Mouse (Mus musculus): ENCODE data around the gene Phactr1. TPM values are rescaled to one million over a fixed set of nuclear protein-coding genes. Genes with fewer than 3 reads are reported as not detected.

The Phactr1 gene
- polyA plus RNA-seq, 1 experiment from 2014 or later, result 15.1 TPM

- H3K4me1 ChIP-seq (replicated peaks), result peaks cover 10% of the 10 kb centered on the region
- peaks cover 1% of the 10 kb centered on the region; the same call in 1 of the 2 replicates for H3K27me3 ChIP-seq (ENCODE audit: insufficient read depth, poor library complexity, severe bottlenecking)
- no peak overlapping the region for H3K4me3 ChIP-seq
- H3K9me3 ChIP-seq, result no peaks in the 10 kb centered on the region
- 90% methylated on average over 3 of the region's 3 CpGs for WGBS
- no peaks in the 10 kb centered on the region for H3K36me3 ChIP-seq
- H3K27ac ChIP-seq, result no peak overlapping the region
- no peak for DNase-seq (ENCODE audit: low spot score)
These were observed 496.3 kb downstream of the Phactr1 start for GRCm38 (mm10) chr13:43176676-43177075.

GRCm38 (mm10) chr13:43177317-43177716 lies 496.9 kb downstream of the Phactr1 start:
- DNase-seq (ENCODE audit: low spot score), result no peak
- H3K27ac ChIP-seq, result no peak overlapping the region
- no peak overlapping the region for H3K4me3 ChIP-seq
- H3K4me1 ChIP-seq (replicated peaks), result peaks cover 3% of the 10 kb centered on the region; the same call in 1 of the 2 replicates
- WGBS, result 90% methylated on average over 7 of the region's 7 CpGs
- H3K27me3 ChIP-seq (ENCODE audit: insufficient read depth, poor library complexity, severe bottlenecking), result peaks cover 3% of the 10 kb centered on the region; the same call in 1 of the 2 replicates
- H3K9me3 ChIP-seq, result no peaks in the 10 kb centered on the region
- H3K36me3 ChIP-seq, result no peaks in the 10 kb centered on the region

- no peak for DNase-seq (ENCODE audit: low spot score)
- 46% methylated on average over 7 of the region's 7 CpGs for WGBS
- H3K27ac ChIP-seq, result no peak overlapping the region
These were observed 500.7 kb downstream of the Phactr1 start for GRCm38 (mm10) chr13:43181104-43181503.

GRCm38 (mm10) chr13:43182465-43183201 lies 502.2 kb downstream of the Phactr1 start:
- no peaks in the 10 kb centered on the region for H3K36me3 ChIP-seq
- H3K4me1 ChIP-seq (replicated peaks), result peaks cover 22% of the 10 kb centered on the region
- no peaks in the 10 kb centered on the region for H3K9me3 ChIP-seq
- DNase-seq (ENCODE audit: low spot score), result peak; percentile 80
- peaks cover 3% of the 10 kb centered on the region; the same call in 1 of the 2 replicates for H3K27me3 ChIP-seq (ENCODE audit: insufficient read depth, poor library complexity, severe bottlenecking)
- H3K27ac ChIP-seq, result peak overlapping the region; percentile 45; the same call in 1 of the 2 replicates
- H3K4me3 ChIP-seq, result peak overlapping the region; percentile 39
- 31% methylated on average over 14 of the region's 14 CpGs for WGBS

More at GRCm38 (mm10) chr13:43181104-43181503, 500.7 kb downstream of the Phactr1 start:
- no peaks in the 10 kb centered on the region for H3K36me3 ChIP-seq
- H3K9me3 ChIP-seq, result no peaks in the 10 kb centered on the region
- H3K27me3 ChIP-seq (ENCODE audit: insufficient read depth, poor library complexity, severe bottlenecking), result peaks cover 3% of the 10 kb centered on the region; the same call in 1 of the 2 replicates
- no peak overlapping the region for H3K4me3 ChIP-seq
- peaks cover 22% of the 10 kb centered on the region for H3K4me1 ChIP-seq (replicated peaks)

GRCm38 (mm10) chr13:43183248-43184055 lies 503.0 kb downstream of the Phactr1 start:
- H3K4me3 ChIP-seq, result peak overlapping the region; percentile 39
- H3K36me3 ChIP-seq, result no peaks in the 10 kb centered on the region
- peaks cover 3% of the 10 kb centered on the region; the same call in 1 of the 2 replicates for H3K27me3 ChIP-seq (ENCODE audit: insufficient read depth, poor library complexity, severe bottlenecking)
- no peak for DNase-seq (ENCODE audit: low spot score)
- WGBS, result 70% methylated on average over 8 of the region's 8 CpGs
- peaks cover 22% of the 10 kb centered on the region for H3K4me1 ChIP-seq (replicated peaks)
- H3K27ac ChIP-seq, result peak overlapping the region; percentile 45; the same call in 1 of the 2 replicates
- H3K9me3 ChIP-seq, result 0 out of 2 replicates have a peak, but pooled peaks cover 2% of the 10 kb centered on the region

- Histone ChIP-seq H3K9me3 (0 out of 2 replicates have a peak, but pooled peaks cover 2% of the 10 kb centered on the region), H3K4me1 (replicated peaks) (peaks cover 31% of the 10 kb centered on the region), H3K27me3 (ENCODE audit: insufficient read depth, poor library complexity, severe bottlenecking) (no peaks in the 10 kb centered on the region), H3K4me3 (no peak overlapping the region), H3K27ac (no peak overlapping the region), H3K36me3 (no peaks in the 10 kb centered on the region)
- WGBS, result 93% methylated on average over 4 of the region's 4 CpGs
- DNase-seq (ENCODE audit: low spot score), result no peak
These were observed 507.3 kb downstream of the Phactr1 start for GRCm38 (mm10) chr13:43187736-43188135.

Measured in hindbrain, embryonic 10.5 days (tissue).